Mouse (Mus musculus) MEL (cell line): ENCODE measurements around the gene Erbin. TPM values are rescaled to one million over a fixed set of nuclear protein-coding genes. Genes with fewer than 3 reads are reported as not detected.

Experiments
- DNase-seq: peaks from one replicate; pipeline ENCODE4 v3.0.0; 2011; ENCODE audit warnings: low read depth, low spot score
- H3K27ac ChIP-seq: 2 replicates; pipeline ENCODE4 v1.5.1; 2012; ENCODE audit warnings: low read depth, mild to moderate bottlenecking, control low read depth, low read length, moderate library complexity; ENCODE audit not compliant: control insufficient read depth
- H3K27me3 ChIP-seq, 2 experiments: fragments of 150-350 bp in 1 of 2; sonication (generic) in 1 of 2; 2 replicates each; pipeline ENCODE4 v1.6.1; 2012; ENCODE audit warnings: low read length in 2 of 2, mild to moderate bottlenecking in 2 of 2, improper control_type of control experiment in 1 of 2, moderate library complexity in 1 of 2; ENCODE audit not compliant: insufficient read depth in 2 of 2, control insufficient read depth in 1 of 2
- H3K36me3 ChIP-seq, 2 experiments: 2 replicates each; pipeline ENCODE4 v1.6.1; 2012 to 2014; ENCODE audit warnings: low read length in 2 of 2, improper control_type of control experiment in 1 of 2, inconsistent platforms in 1 of 2, mild to moderate bottlenecking in 1 of 2; ENCODE audit not compliant: insufficient read depth in 2 of 2, control insufficient read depth in 1 of 2
- H3K4me1 ChIP-seq, 2 experiments: fragments of 150-350 bp in 1 of 2; sonication (generic) in 1 of 2; 2 replicates each; pipeline ENCODE4 v1.6.1; 2012; ENCODE audit warnings: low read length in 2 of 2, improper control_type of control experiment in 1 of 2, mild to moderate bottlenecking in 1 of 2; ENCODE audit not compliant: insufficient read depth in 2 of 2, control insufficient read depth in 1 of 2
- H3K4me3 ChIP-seq, 2 experiments: fragments of 150-350 bp in 1 of 2; sonication (generic) in 1 of 2; 2 replicates each; pipeline ENCODE4 v1.5.1; 2012; ENCODE audit warnings: low read depth in 2 of 2, low read length in 2 of 2, mild to moderate bottlenecking in 2 of 2, moderate library complexity in 2 of 2, control low read depth in 1 of 2, improper control_type of control experiment in 1 of 2; ENCODE audit not compliant: control insufficient read depth in 1 of 2, insufficient read depth in 1 of 2
- H3K79me2 ChIP-seq: 2 replicates; pipeline ENCODE4 v1.6.1; 2012; ENCODE audit warnings: mild to moderate bottlenecking, low read length, moderate library complexity; ENCODE audit not compliant: control insufficient read depth, poor library complexity, insufficient read depth
- H3K9ac ChIP-seq: 2 replicates; pipeline ENCODE4 v1.6.1; 2012; ENCODE audit warnings: low read depth, mild to moderate bottlenecking, control low read depth, low read length, moderate library complexity; ENCODE audit not compliant: control insufficient read depth, poor library complexity, severe bottlenecking
- H3K9me3 ChIP-seq: fragments of 150-350 bp; sonication (generic); replicated peaks from 2 replicates; pipeline ENCODE4 v1.6.1; 2012; ENCODE audit warnings: mild to moderate bottlenecking, low read length, improper control_type of control experiment, moderate library complexity; ENCODE audit not compliant: insufficient read depth
- BHLHE40 ChIP-seq: IDR thresholded peaks from 2 replicates; pipeline ENCODE4 v1.6.1; 2012; ENCODE audit warnings: low read depth, mild to moderate bottlenecking, inconsistent platforms, low read length, improper control_type of control experiment, borderline replicate concordance
- CHD1 ChIP-seq: IDR thresholded peaks from 2 replicates; pipeline ENCODE4 v1.6.1; 2012; ENCODE audit warnings: low read depth, mild to moderate bottlenecking, inconsistent platforms, low read length, improper control_type of control experiment
- CHD2 ChIP-seq: IDR thresholded peaks from 2 replicates; pipeline ENCODE4 v1.6.1; 2011; ENCODE audit warnings: low read length, improper control_type of control experiment
- CTCF ChIP-seq, 3 experiments: IDR thresholded peaks in 2 of 3; conservative IDR thresholded peaks in 1 of 3; 2 replicates each; pipeline ENCODE4 v1.5.1; 2011 to 2012; ENCODE audit warnings: low read length in 3 of 3, low read depth in 2 of 3, mild to moderate bottlenecking in 2 of 3, improper control_type of control experiment in 1 of 3, inconsistent platforms in 1 of 3, mixed read lengths in 1 of 3, moderate library complexity in 1 of 3; ENCODE audit not compliant: control insufficient read depth in 1 of 3, insufficient read depth in 1 of 3, poor library complexity in 1 of 3, severe bottlenecking in 1 of 3
- E2F4 ChIP-seq: IDR thresholded peaks from 2 replicates; pipeline ENCODE4 v1.6.1; 2011; ENCODE audit warnings: low read depth, low read length, improper control_type of control experiment, borderline replicate concordance
- ELF1 ChIP-seq: IDR thresholded peaks from 2 replicates; pipeline ENCODE4 v1.6.1; 2014; ENCODE audit warnings: low read depth, mild to moderate bottlenecking, inconsistent platforms, low read length, improper control_type of control experiment, moderate library complexity
- EP300 ChIP-seq, 2 experiments: IDR thresholded peaks; 2 replicates each; pipeline ENCODE4 v1.6.1; 2011; ENCODE audit warnings: improper control_type of control experiment in 2 of 2, low read length in 2 of 2, low read depth in 1 of 2, mild to moderate bottlenecking in 1 of 2
- GABPA ChIP-seq: IDR thresholded peaks from 2 replicates; pipeline ENCODE4 v1.6.1; 2012; ENCODE audit warnings: low read depth, mild to moderate bottlenecking, inconsistent platforms, low read length, improper control_type of control experiment, moderate library complexity
- GATA1 ChIP-seq: IDR thresholded peaks from 2 replicates; pipeline ENCODE4 v1.6.1; 2011; ENCODE audit warnings: low read depth, low read length, improper control_type of control experiment
- HCFC1 ChIP-seq: IDR thresholded peaks from 2 replicates; pipeline ENCODE4 v1.6.1; 2012; ENCODE audit warnings: low read depth, mild to moderate bottlenecking, inconsistent platforms, low read length, improper control_type of control experiment, moderate library complexity
- MAFK ChIP-seq: IDR thresholded peaks from 2 replicates; pipeline ENCODE4 v1.6.1; 2011; ENCODE audit warnings: low read depth, mild to moderate bottlenecking, low read length, improper control_type of control experiment, borderline replicate concordance
- MAX ChIP-seq: IDR thresholded peaks from 2 replicates; pipeline ENCODE4 v1.6.1; 2011; ENCODE audit warnings: low read length, improper control_type of control experiment
- MAZ ChIP-seq: IDR thresholded peaks from 2 replicates; pipeline ENCODE4 v1.6.1; 2012; ENCODE audit warnings: low read depth, mild to moderate bottlenecking, inconsistent platforms, low read length, improper control_type of control experiment
- MEF2A ChIP-seq: IDR thresholded peaks from 2 replicates; pipeline ENCODE4 v1.6.1; 2014; ENCODE audit warnings: low read depth, mild to moderate bottlenecking, inconsistent platforms, low read length, improper control_type of control experiment; ENCODE audit not compliant: poor library complexity, insufficient replicate concordance, severe bottlenecking; ENCODE audit errors: extremely low read depth
- MXI1 ChIP-seq: IDR thresholded peaks from 2 replicates; pipeline ENCODE4 v1.6.1; 2011; ENCODE audit warnings: mild to moderate bottlenecking, low read depth, low read length, improper control_type of control experiment
- MYB ChIP-seq: IDR thresholded peaks from 2 replicates; pipeline ENCODE4 v1.6.1; 2011; ENCODE audit warnings: mild to moderate bottlenecking, low read depth, low read length, improper control_type of control experiment
- MYC ChIP-seq: IDR thresholded peaks from 2 replicates; pipeline ENCODE4 v1.6.1; 2011; ENCODE audit warnings: low read depth, mild to moderate bottlenecking, low read length, improper control_type of control experiment, moderate library complexity
- NELFE ChIP-seq: IDR thresholded peaks from 2 replicates; pipeline ENCODE4 v1.6.1; 2011; ENCODE audit warnings: low read depth, low read length, improper control_type of control experiment
- NRF1 ChIP-seq: IDR thresholded peaks from 2 replicates; pipeline ENCODE4 v1.6.1; 2014; ENCODE audit warnings: low read depth, mild to moderate bottlenecking, inconsistent platforms, low read length, improper control_type of control experiment, moderate library complexity; ENCODE audit not compliant: poor library complexity, insufficient read depth, severe bottlenecking
- POLR2A ChIP-seq, 2 experiments: IDR thresholded peaks; 2 replicates each; pipeline ENCODE4 v1.6.1; 2011 to 2012; ENCODE audit warnings: low read length in 2 of 2, mild to moderate bottlenecking in 2 of 2, control low read depth in 1 of 2, improper control_type of control experiment in 1 of 2, low read depth in 1 of 2, moderate library complexity in 1 of 2; ENCODE audit not compliant: control insufficient read depth in 1 of 2, insufficient read depth in 1 of 2, poor library complexity in 1 of 2
- POLR2AphosphoS2 ChIP-seq: IDR thresholded peaks from 2 replicates; pipeline ENCODE4 v1.6.1; 2011; ENCODE audit warnings: low read length, improper control_type of control experiment
- POLR2AphosphoS5 ChIP-seq: IDR thresholded peaks from 2 replicates; pipeline ENCODE4 v1.6.1; 2012; ENCODE audit warnings: low read depth, borderline replicate concordance, mild to moderate bottlenecking, inconsistent platforms, low read length, moderate library complexity, mixed read lengths
- RAD21 ChIP-seq: IDR thresholded peaks from 2 replicates; pipeline ENCODE4 v1.6.1; 2011; ENCODE audit warnings: mild to moderate bottlenecking, low read depth, low read length, improper control_type of control experiment
- RCOR1 ChIP-seq: IDR thresholded peaks from 2 replicates; pipeline ENCODE4 v1.6.1; 2012; ENCODE audit warnings: low read depth, mild to moderate bottlenecking, inconsistent platforms, low read length, improper control_type of control experiment
- SIN3A ChIP-seq: IDR thresholded peaks from 2 replicates; pipeline ENCODE4 v1.6.1; 2012; ENCODE audit warnings: low read length, improper control_type of control experiment, inconsistent platforms
- SMC3 ChIP-seq: IDR thresholded peaks from 2 replicates; pipeline ENCODE4 v1.6.1; 2011; ENCODE audit warnings: low read depth, low read length, improper control_type of control experiment
- TAL1 ChIP-seq: IDR thresholded peaks from 2 replicates; pipeline ENCODE4 v1.6.1; 2012; ENCODE audit warnings: mild to moderate bottlenecking, inconsistent platforms, low read length, moderate library complexity, mixed read lengths
- TBP ChIP-seq: IDR thresholded peaks from 2 replicates; pipeline ENCODE4 v1.8.0; 2011; ENCODE audit warnings: low read depth, low read length, improper control_type of control experiment
- UBTF ChIP-seq: IDR thresholded peaks from 2 replicates; pipeline ENCODE4 v1.6.1; 2012; ENCODE audit warnings: low read depth, mild to moderate bottlenecking, inconsistent platforms, low read length, improper control_type of control experiment, moderate library complexity, borderline replicate concordance; ENCODE audit not compliant: insufficient read depth
- USF1 ChIP-seq: IDR thresholded peaks from 2 replicates; pipeline ENCODE4 v1.6.1; 2014; ENCODE audit warnings: low read depth, mild to moderate bottlenecking, inconsistent platforms, low read length, improper control_type of control experiment, moderate library complexity
- USF2 ChIP-seq, 2 experiments: IDR thresholded peaks; 2 replicates each; pipeline ENCODE4 v1.6.1; 2011 to 2012; ENCODE audit warnings: improper control_type of control experiment in 2 of 2, low read length in 2 of 2, borderline replicate concordance in 1 of 2, inconsistent platforms in 1 of 2, low read depth in 1 of 2, mild to moderate bottlenecking in 1 of 2; ENCODE audit not compliant: insufficient read depth in 1 of 2
- ZC3H11A ChIP-seq: IDR thresholded peaks from 2 replicates; pipeline ENCODE4 v1.6.1; 2012; ENCODE audit warnings: low read depth, mild to moderate bottlenecking, inconsistent platforms, low read length, improper control_type of control experiment
- ZKSCAN1 ChIP-seq: IDR thresholded peaks from 2 replicates; pipeline ENCODE4 v1.6.1; 2012; ENCODE audit warnings: low read depth, mild to moderate bottlenecking, inconsistent platforms, low read length, improper control_type of control experiment, moderate library complexity
- ZMIZ1 ChIP-seq: IDR thresholded peaks from 2 replicates; pipeline ENCODE4 v1.6.1; 2012; ENCODE audit warnings: low read depth, mild to moderate bottlenecking, inconsistent platforms, low read length, improper control_type of control experiment, moderate library complexity
- ZNF384 ChIP-seq: IDR thresholded peaks from 2 replicates; pipeline ENCODE4 v1.6.1; 2012; ENCODE audit warnings: low read depth, mild to moderate bottlenecking, inconsistent platforms, low read length, improper control_type of control experiment
- polyA plus RNA-seq, 2 experiments: library from polyadenylated mRNA; stranded (reverse) in 1 of 2; unstranded in 1 of 2; fragments of >175 nt in 1 of 2; fragments of >200 nt in 1 of 2; gene quantifications; 2 replicates each; pipeline versions ENCODE4 v1.2.1 to v1.2.4; 2012; ENCODE audit warnings: low replicate concordance in 2 of 2, low read depth in 1 of 2; ENCODE audit not compliant: insufficient read length in 2 of 2, insufficient read depth in 1 of 2, missing spikeins in 1 of 2
- total RNA-seq: library from RNA; depleted of rRNA; stranded (reverse); fragments of 300-350 nt; gene quantifications from 2 replicates; pipeline ENCODE4 v1.2.3, GENCODE M21; 2012; rRNA removed

Erbin gene
- total RNA-seq (15.2 and 20.8 TPM in 2 replicates), polyA plus RNA-seq (10 to 100 TPM in 1 of 2 experiments, not detected in 1; 18.6 TPM)

DNA sequence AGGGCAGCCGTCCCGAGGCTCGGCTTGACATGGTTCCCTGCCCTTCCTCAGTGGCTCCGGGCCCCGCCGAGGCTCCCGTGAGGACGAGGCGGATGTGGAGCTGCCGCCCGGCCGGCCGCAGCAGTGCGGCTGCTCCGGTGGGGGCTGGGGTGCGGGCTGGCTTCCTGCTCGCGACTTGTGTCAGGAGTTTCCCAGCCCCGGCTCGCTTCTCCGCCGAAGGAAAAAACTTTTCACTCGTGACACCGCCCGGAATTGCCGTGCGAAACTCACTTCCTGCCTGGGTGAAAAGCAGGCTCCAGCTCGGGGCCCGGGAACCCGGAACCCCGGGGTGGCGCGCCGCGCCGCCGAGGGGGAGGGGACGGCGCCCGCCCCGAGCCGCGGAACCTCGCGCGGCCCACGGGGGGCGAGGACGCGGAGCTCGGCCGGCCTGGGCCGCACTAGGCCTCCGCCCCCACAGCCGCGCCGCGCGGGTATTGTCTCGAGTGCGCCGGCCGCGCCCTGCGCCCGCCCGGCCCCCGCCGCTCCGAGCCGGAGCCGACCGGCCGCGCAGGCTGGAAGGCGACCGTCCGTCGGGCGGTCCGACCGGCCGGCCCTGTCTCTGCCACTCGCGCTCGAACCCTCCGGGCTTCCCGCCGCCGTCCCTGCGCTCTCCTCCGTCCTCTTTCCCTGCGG lies at the start of gene Erbin:
Gene Erbin, minus strand, starts transcription at position 254 of the 672 bp plus-strand sequence.
- Histone ChIP-seq H3K27ac (peak within 1 kb of the TSS; percentile 85), H3K9ac (peak within 1 kb of the TSS; percentile 93), H3K27me3 (no peaks in the 10 kb centered on the region), H3K9me3 (no peaks in the 10 kb centered on the region), H3K4me3 (peak within 1 kb of the TSS; percentile 73 to 97), H3K36me3 (peaks cover 0 to 11% of the 10 kb centered on the region in 2 experiments; a peak in 2 of 4 replicates), H3K4me1 (peaks cover 0 to 17% of the 10 kb centered on the region in 2 experiments; a peak in 2 of 4 replicates), H3K79me2 (peaks cover 38% of the 10 kb centered on the region)
- DNase-seq, result peak; percentile 76
- TF ChIP-seq ZMIZ1 (no peak; the same call in 1 of the 2 replicates), POLR2AphosphoS2 (no peak), MYC (no peak), SMC3 (no peak), ZKSCAN1 (no peak), CTCF (IDR thresholded peaks at IDR 0.05 in 2 of 3, conservative IDR thresholded peaks at IDR 0.05 in 1 of 3; ENCODE audit: control insufficient read depth in 1 of 3, insufficient read depth in 1 of 3, low read depth in 2 of 3, low read length in 3 of 3, poor library complexity in 1 of 3, severe bottlenecking in 1 of 3) (no peak), UBTF (peak; percentile 82; the same call in 1 of the 2 replicates), ZC3H11A (no peak), MXI1 (0 out of 2 replicates have a peak, but pooled peaks have one; percentile 13), MYB (no peak), MAX (no peak), BHLHE40 (no peak), EP300 (IDR thresholded peaks at IDR 0.05; ENCODE audit: low read depth in 1 of 2, low read length in 2 of 2) (no peak), TAL1 (no peak), ELF1 (peak; percentile 79), GATA1 (no peak), MEF2A (no peak), USF1 (no peak), MAFK (no peak), POLR2A (IDR thresholded peaks at IDR 0.05; ENCODE audit: control insufficient read depth in 1 of 2, insufficient read depth in 1 of 2, low read depth in 1 of 2, low read length in 2 of 2, poor library complexity in 1 of 2) (peak in 1 of 2 experiments; percentile 22; a peak in 1 of 4 replicates), ZNF384 (no peak), USF2 (IDR thresholded peaks at IDR 0.05; ENCODE audit: borderline replicate concordance in 1 of 2, insufficient read depth in 1 of 2, low read depth in 1 of 2, low read length in 2 of 2) (no peak), TBP (no peak), RAD21 (no peak), E2F4 (no peak), POLR2AphosphoS5 (no peak), NRF1 (0 out of 2 replicates have a peak, but pooled peaks have one; percentile 26), MAZ (no peak), RCOR1 (no peak), NELFE (0 out of 2 replicates have a peak, but pooled peaks have one; percentile 10), HCFC1 (peak; percentile 46; the same call in 1 of the 2 replicates), GABPA (no peak), CHD2 (no peak), SIN3A (peak; percentile 45; the same call in 1 of the 2 replicates), CHD1 (peak; percentile 5; the same call in 1 of the 2 replicates)
